In genomic region chrX:142363882-142364281, GRCm38 (mm10) we compare ENCODE assay signal across 21 mouse cellular contexts. TPM values are rescaled to one million over a fixed set of nuclear protein-coding genes. Genes with fewer than 3 reads are reported as not detected.
"Had no signal": no experiment of that assay in that cellular context is flagged by ENCODE, and none has a peak within 500 bp of the region (broad histone marks: within the 10 kb centered on the region; RNA-seq: fewer than 3 reads in every experiment).

No protein-coding gene starts in this region.

- H3K9me3 ChIP-seq: limb, embryonic 10.5 days; limb, embryonic 13.5 days; megakaryocyte, embryonic 14.5 days had no signal

- H3K9ac ChIP-seq: limb, embryonic 13.5 days; lung, embryonic 14.5 days had no signal

- H3K36me3 ChIP-seq: limb, embryonic 10.5 days; limb, embryonic 13.5 days had no signal

- DNase-seq: kidney, adult 18-20 months; kidney, adult 9 months; kidney, postnatal 14 days; kidney, postnatal 4 days; lung, embryonic 14.5 days; midbrain, embryonic 14.5 days; retina, postnatal 1 day; thymus, adult 2 months; thymus, postnatal 14 days; thymus, postnatal 4 days had no signal

- H3K27me3 ChIP-seq: megakaryocyte, embryonic 14.5 days had no signal

- H3K27ac ChIP-seq: limb, embryonic 10.5 days; limb, embryonic 13.5 days; macrophage; stomach, postnatal 0 days had no signal

- H3K4me2 ChIP-seq: limb, embryonic 13.5 days; lung, embryonic 14.5 days; midbrain, embryonic 11.5 days had no signal

- ATAC-seq: inflammation-experienced regulatory T-cells, adult 6 months; intestine, embryonic 16.5 days; lung, postnatal 0 days had no signal

- H3K4me3 ChIP-seq: limb, embryonic 10.5 days; limb, embryonic 13.5 days; megakaryocyte, embryonic 14.5 days had no signal

- H3K4me1 ChIP-seq: limb, embryonic 10.5 days; limb, embryonic 13.5 days had no signal

RNA-seq across cellular contexts. Expression of gene Kcne1l, which starts 57.8 kb away (rescaled TPM):
- total RNA-seq: liver, adult 2 months had no signal
- polyA plus RNA-seq: inflammation-experienced regulatory T-cells, adult 6 months; liver, adult 2 months; macrophage; small intestine, adult 2 months had no signal
